In the genomic region with DNA sequence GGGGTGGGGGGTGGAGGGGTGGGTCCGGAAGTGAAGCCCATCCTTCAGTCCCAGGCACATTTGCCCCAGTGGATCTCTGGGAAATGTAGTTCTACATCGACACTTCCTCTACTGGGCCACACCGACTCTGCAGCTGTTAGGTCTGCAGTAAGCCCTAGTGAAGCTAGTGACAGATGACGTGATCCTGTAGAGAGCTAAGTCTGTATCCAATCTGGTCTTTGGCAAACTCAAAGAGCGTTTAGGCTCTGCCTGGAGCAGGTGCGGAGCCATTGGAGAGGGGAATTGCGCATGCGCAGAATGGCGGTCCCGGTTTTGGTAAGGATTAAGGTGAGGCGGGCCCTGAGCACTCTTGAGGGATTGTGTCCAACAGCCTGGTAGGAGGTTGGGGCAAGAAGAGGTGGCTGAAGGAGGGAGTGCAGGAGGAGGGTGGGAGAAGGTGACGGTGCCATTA, we compare ENCODE assay signal across 8 mouse cellular contexts. TPM values are rescaled to one million over a fixed set of nuclear protein-coding genes. Genes with fewer than 3 reads are reported as not detected.
A peak's percentile ranks its signal among the peaks of the same experiment; 100 is the strongest.
DNase-seq lines count a peak whose midpoint lies in the region; ATAC-seq lines count a peak whose summit lies in the region.

A gene (plus strand): TSS at position 102 of the 451 bp plus-strand sequence.

- H3K36me3 ChIP-seq in forebrain, embryonic 10.5 days (replicated peaks): peaks cover 50% of the 10 kb centered on the region
- H3K36me3 ChIP-seq in heart, embryonic 15.5 days: peaks cover 36% of the 10 kb centered on the region
- peaks cover 40% of the 10 kb centered on the region for H3K36me3 ChIP-seq in liver, embryonic 12.5 days
- peaks cover 18% of the 10 kb centered on the region for H3K36me3 ChIP-seq in stomach, embryonic 14.5 days (ENCODE audit: control insufficient read depth, insufficient read depth, low read length)

- peak within 1 kb of the TSS; percentile 90 for H3K27ac ChIP-seq in forebrain, embryonic 10.5 days
- H3K27ac ChIP-seq in heart, embryonic 15.5 days: peak within 1 kb of the TSS; percentile 88
- peak within 1 kb of the TSS; percentile 96 for H3K27ac ChIP-seq in liver, embryonic 12.5 days
- peak within 1 kb of the TSS; percentile 46; the same call in 1 of the 2 replicates for H3K27ac ChIP-seq in stomach, embryonic 14.5 days (ENCODE audit: low read length)

- no peaks in the 10 kb centered on the region for H3K27me3 ChIP-seq in forebrain, embryonic 10.5 days (ENCODE audit: poor library complexity, severe bottlenecking)
- no peaks in the 10 kb centered on the region for H3K27me3 ChIP-seq in heart, embryonic 15.5 days
- H3K27me3 ChIP-seq in liver, embryonic 12.5 days (replicated peaks): no peaks in the 10 kb centered on the region
- no peaks in the 10 kb centered on the region for H3K27me3 ChIP-seq in stomach, embryonic 14.5 days (ENCODE audit: control insufficient read depth, insufficient read depth, low read length)

- under 1% methylated on average over 12 of the region's 12 CpGs for WGBS in forebrain, embryonic 10.5 days
- WGBS in heart, embryonic 15.5 days: 0% methylated on average over 12 of the region's 12 CpGs
- under 1% methylated on average over 12 of the region's 12 CpGs for WGBS in liver, embryonic 12.5 days (ENCODE audit: insufficient replicate concordance)
- under 1% methylated on average over 12 of the region's 12 CpGs for WGBS in stomach, embryonic 14.5 days

- peak; percentile 42 for ATAC-seq in heart, embryonic 15.5 days (replicated peaks; ENCODE audit: insufficient number of reproducible peaks, insufficient read depth, low FRiP score, low read depth)
- peak; percentile 50 for ATAC-seq in liver, embryonic 12.5 days
- peak; percentile 30 for ATAC-seq in stomach, embryonic 14.5 days (ENCODE audit: insufficient number of reproducible peaks, insufficient read depth, low FRiP score, low read depth)

- H3K9ac ChIP-seq in heart, embryonic 15.5 days: peak within 1 kb of the TSS; percentile 65
- H3K9ac ChIP-seq in liver, embryonic 12.5 days: peak within 1 kb of the TSS; percentile 76
- H3K9ac ChIP-seq in stomach, embryonic 14.5 days (replicated peaks; ENCODE audit: low read depth, low read length): peak within 1 kb of the TSS; percentile 38

- DNase-seq in CD8-positive naive resting alpha-beta T cell, adult 2 months (ENCODE audit: low read depth in 2 of 2, low spot score in 2 of 2): peak; percentile 73 to 74
- peak; percentile 69 for DNase-seq in c-Kit-negative CD71-positive TER-119-positive erythroid progenitor cells, embryonic 14.5 days (ENCODE audit: low read depth, low spot score)
- peak; percentile 87 for DNase-seq in forebrain, embryonic 10.5 days (ENCODE audit: extremely low spot score, low spot score)
- DNase-seq in kidney, postnatal 14 days: peak; percentile 91
- DNase-seq in natural killer cell, adult 2 months (ENCODE audit: low spot score in 2 of 2): peak; percentile 75 to 82

- H3K4me1 ChIP-seq in forebrain, embryonic 10.5 days: peaks cover 24% of the 10 kb centered on the region
- H3K4me1 ChIP-seq in heart, embryonic 15.5 days (replicated peaks): peaks cover 16% of the 10 kb centered on the region
- H3K4me1 ChIP-seq in liver, embryonic 12.5 days: peaks cover 32% of the 10 kb centered on the region
- H3K4me1 ChIP-seq in stomach, embryonic 14.5 days (ENCODE audit: control insufficient read depth, insufficient read depth, low read length): peaks cover 9% of the 10 kb centered on the region; the same call in 1 of the 2 replicates

- peaks cover 3% of the 10 kb centered on the region; the same call in 1 of the 2 replicates for H3K9me3 ChIP-seq in forebrain, embryonic 10.5 days
- no peaks in the 10 kb centered on the region for H3K9me3 ChIP-seq in heart, embryonic 15.5 days (replicated peaks)
- H3K9me3 ChIP-seq in liver, embryonic 12.5 days (replicated peaks): no peaks in the 10 kb centered on the region
- H3K9me3 ChIP-seq in stomach, embryonic 14.5 days (ENCODE audit: control insufficient read depth, low read depth, low read length): peaks cover under 1% of the 10 kb centered on the region; the same call in 1 of the 2 replicates

- H3K4me2 ChIP-seq in heart, embryonic 15.5 days: peak within 1 kb of the TSS; percentile 88
- peak within 1 kb of the TSS; percentile 76 for H3K4me2 ChIP-seq in liver, embryonic 12.5 days
- peak within 1 kb of the TSS; percentile 82 for H3K4me2 ChIP-seq in stomach, embryonic 14.5 days (replicated peaks; ENCODE audit: low read depth, low read length)

- H3K4me3 ChIP-seq in forebrain, embryonic 10.5 days: peak within 1 kb of the TSS; percentile 67
- H3K4me3 ChIP-seq in heart, embryonic 15.5 days: peak within 1 kb of the TSS; percentile 70
- H3K4me3 ChIP-seq in liver, embryonic 12.5 days: peak within 1 kb of the TSS; percentile 71
- peak within 1 kb of the TSS; percentile 42 for H3K4me3 ChIP-seq in stomach, embryonic 14.5 days (ENCODE audit: low read depth, low read length)

RNA-seq across cellular contexts. Expression of the gene that starts here (rescaled TPM):
- polyA plus RNA-seq in forebrain, embryonic 10.5 days (2016; fragmentation: Nextera tagmentation; extraction: Ambion mirVana): 7.0 and 7.4 TPM in 2 replicates
- 2.9 and 3.2 TPM in 2 replicates for polyA plus RNA-seq in heart, embryonic 15.5 days (2015; fragmentation: Nextera tagmentation; extraction: Ambion mirVana)
- polyA plus RNA-seq in liver, embryonic 12.5 days (2016; fragmentation: Nextera tagmentation; extraction: Ambion mirVana): 1.9 and 2.0 TPM in 2 replicates
- 4.0 and 5.8 TPM in 2 replicates for polyA plus RNA-seq in stomach, embryonic 14.5 days (2014; fragmentation: Nextera tagmentation; extraction: Ambion mirVana)

Comparison
In these comparisons a context has a peak if more than half of its experiments do, and no peak if none do; other contexts are left out.
1. Peak in every context shown above with its lines: DNase-seq, ATAC-seq, H3K4me3 ChIP-seq and H3K27ac ChIP-seq.
2. H3K27ac ChIP-seq: peak in every context shown above with its lines; median percentile 96 in liver, embryonic 12.5 days; 90 in forebrain, embryonic 10.5 days; 88 in heart, embryonic 15.5 days; 46 in stomach, embryonic 14.5 days.